Mouse (Mus musculus) neural tube, embryonic 13.5 days (tissue): Measurements from ENCODE around the gene Gpr162. TPM values are rescaled to one million over a fixed set of nuclear protein-coding genes. Genes with fewer than 3 reads are reported as not detected.

Experiments used
- ATAC-seq: fragments of 200-750 bp; cut with Nextera tagmentation; 2 replicates; pipeline ENCODE4 v1.8.0; 2017; ENCODE audit warnings: low read depth, mild to moderate bottlenecking, moderate TSS enrichment, moderate library complexity
- H3K27ac ChIP-seq: fragments of 300-500 bp; sonication (generic); replicated peaks from 2 replicates; pipeline ENCODE4 v1.5.1; 2015; ENCODE audit warnings: moderate library complexity, mild to moderate bottlenecking, inconsistent platforms
- H3K27me3 ChIP-seq: fragments of 300-500 bp; sonication (generic); 2 replicates; pipeline ENCODE4 v1.6.1; 2015; ENCODE audit warnings: mild to moderate bottlenecking, inconsistent platforms
- H3K36me3 ChIP-seq: fragments of 300-500 bp; sonication (generic); 2 replicates; pipeline ENCODE4 v1.6.1; 2015; ENCODE audit warnings: mild to moderate bottlenecking, inconsistent platforms
- H3K4me1 ChIP-seq: fragments of 300-500 bp; sonication (generic); replicated peaks from 2 replicates; pipeline ENCODE4 v1.6.1; 2015; ENCODE audit warnings: inconsistent platforms
- H3K4me2 ChIP-seq: fragments of 300-500 bp; sonication (generic); 2 replicates; pipeline ENCODE4 v1.6.1; 2015; ENCODE audit warnings: inconsistent platforms, mild to moderate bottlenecking, moderate library complexity
- H3K4me3 ChIP-seq: fragments of 300-500 bp; sonication (generic); 2 replicates; pipeline ENCODE4 v1.5.1; 2015; ENCODE audit warnings: mild to moderate bottlenecking, inconsistent platforms
- H3K9ac ChIP-seq: fragments of 300-500 bp; sonication (generic); 2 replicates; pipeline ENCODE4 v1.6.1; 2015; ENCODE audit warnings: moderate library complexity, mild to moderate bottlenecking, inconsistent platforms
- H3K9me3 ChIP-seq: fragments of 300-500 bp; sonication (generic); 2 replicates; pipeline ENCODE4 v1.6.1; 2016; ENCODE audit warnings: inconsistent platforms
- WGBS: fragments of 180-500 bp; shearing (Covaris S2); methylation state at CpG from one replicate; pipeline ENCODE4 v1.1.7; 2015; 5-methylcytosine and 5-hydroxymethylcytosine counted together
- polyA plus RNA-seq: library from polyadenylated mRNA; unstranded; fragments of >200 nt; fragmentation: Nextera tagmentation; extraction: Ambion mirVana; gene quantifications from 2 replicates; pipeline ENCODE4 v1.2.1, GENCODE M21; 2015

The Gpr162 gene
- polyA plus RNA-seq, 1 experiment from 2014 or later = 22.4 TPM

- ATAC-seq = peak; percentile 91
- Histone ChIP-seq H3K4me1 (peaks cover 58% of the 10 kb centered on the region), H3K27ac (peak within 1 kb of the TSS; percentile 99), H3K4me2 (peak within 1 kb of the TSS; percentile 78), H3K4me3 (peak within 1 kb of the TSS; percentile 73), H3K9ac (peak within 1 kb of the TSS; percentile 96), H3K27me3 (peaks cover 8% of the 10 kb centered on the region; the same call in 1 of the 2 replicates), H3K9me3 (no peaks in the 10 kb centered on the region), H3K36me3 (peaks cover 38% of the 10 kb centered on the region)
- under 1% methylated on average over 68 of the region's 86 CpGs for WGBS
These were observed 6.6 kb downstream of the Gpr162 start, which contains the start of gene P3h3 for GRCm38 (mm10) chr6:124856916-124857839. Gene P3h3, minus strand, starts transcription at chr6:124857752.

- peaks cover 8% of the 10 kb centered on the region; the same call in 1 of the 2 replicates for H3K27me3 ChIP-seq
- H3K9ac ChIP-seq = peak overlapping the region; percentile 96
- H3K9me3 ChIP-seq = no peaks in the 10 kb centered on the region
- H3K4me2 ChIP-seq = peak overlapping the region; percentile 78
- peak overlapping the region; percentile 73 for H3K4me3 ChIP-seq
- peak overlapping the region; percentile 99 for H3K27ac ChIP-seq
- peak; percentile 73 for ATAC-seq
- H3K36me3 ChIP-seq = peaks cover 42% of the 10 kb centered on the region
- peaks cover 50% of the 10 kb centered on the region for H3K4me1 ChIP-seq
- 10% methylated on average over 14 of the region's 14 CpGs for WGBS
These were observed 7.5 kb downstream of the Gpr162 start for GRCm38 (mm10) chr6:124856321-124856720.

GRCm38 (mm10) chr6:124854647-124855046 lies 9.1 kb downstream of the Gpr162 start:
- Histone ChIP-seq H3K27ac (no peak overlapping the region), H3K4me3 (no peak overlapping the region), H3K4me1 (peaks cover 33% of the 10 kb centered on the region), H3K4me2 (no peak overlapping the region), H3K9ac (no peak overlapping the region), H3K36me3 (peaks cover 44% of the 10 kb centered on the region), H3K27me3 (peaks cover 8% of the 10 kb centered on the region; the same call in 1 of the 2 replicates), H3K9me3 (no peaks in the 10 kb centered on the region)
- 82% methylated on average over 12 of the region's 12 CpGs for WGBS
- ATAC-seq = no peak

DNA sequence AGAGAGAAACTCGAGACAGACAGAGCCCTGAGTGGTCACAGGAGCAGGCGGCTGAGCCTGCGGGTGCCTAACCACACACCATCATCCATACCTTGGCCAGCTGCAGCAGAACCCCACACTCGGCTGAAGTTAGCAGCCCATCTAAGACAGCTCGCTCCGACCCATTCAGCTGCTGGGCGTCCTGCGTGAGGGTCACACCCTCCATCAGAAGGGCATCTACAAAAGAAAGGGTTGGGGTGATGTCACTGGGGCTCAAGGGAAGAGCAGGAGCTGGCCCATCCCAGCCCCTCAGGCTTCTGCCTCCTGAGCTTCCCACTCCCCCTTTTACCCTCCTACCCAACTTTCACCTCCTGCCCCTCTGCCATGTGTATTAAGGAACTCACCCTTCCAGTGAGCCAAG lies 13.2 kb downstream of the Gpr162 start:
- Histone ChIP-seq H3K27ac (no peak overlapping the region), H3K36me3 (peaks cover 41% of the 10 kb centered on the region), H3K4me1 (peaks cover 8% of the 10 kb centered on the region), H3K4me2 (no peak overlapping the region), H3K27me3 (no peaks in the 10 kb centered on the region), H3K9me3 (no peaks in the 10 kb centered on the region), H3K9ac (no peak overlapping the region), H3K4me3 (no peak overlapping the region)
- no peak for ATAC-seq
- WGBS = 43% methylated on average over 8 of the region's 8 CpGs

- H3K4me3 ChIP-seq = no peak overlapping the region
- 7% methylated on average over 9 of the region's 9 CpGs for WGBS
- peak overlapping the region; percentile 27; the same call in 1 of the 2 replicates for H3K9ac ChIP-seq
- peak overlapping the region; percentile 67 for H3K27ac ChIP-seq
- peaks cover 34% of the 10 kb centered on the region; the same call in 1 of the 2 replicates for H3K36me3 ChIP-seq
- 0 out of 2 replicates have a peak, but pooled peaks cover 3% of the 10 kb centered on the region for H3K4me1 ChIP-seq
- ATAC-seq = peak; percentile 87
- no peaks in the 10 kb centered on the region for H3K9me3 ChIP-seq
- H3K27me3 ChIP-seq = no peaks in the 10 kb centered on the region
- H3K4me2 ChIP-seq = peak overlapping the region; percentile 15; the same call in 1 of the 2 replicates
These were observed 16.5 kb downstream of the Gpr162 start for GRCm38 (mm10) chr6:124847305-124847704.

GRCm38 (mm10) chr6:124840241-124841167 lies 23.3 kb downstream of the Gpr162 start, which contains the start of gene Gnb3:
Gene Gnb3, minus strand, starts transcription at chr6:124840275.
- H3K9ac ChIP-seq = peak within 1 kb of the TSS; percentile 49
- peaks cover 22% of the 10 kb centered on the region for H3K36me3 ChIP-seq
- no peak for ATAC-seq
- H3K4me3 ChIP-seq = no peak within 1 kb of the TSS
- peaks cover 19% of the 10 kb centered on the region for H3K4me1 ChIP-seq
- WGBS = 39% methylated on average over 15 of the region's 15 CpGs
- no peak within 1 kb of the TSS for H3K27ac ChIP-seq
- H3K27me3 ChIP-seq = no peaks in the 10 kb centered on the region
- no peak within 1 kb of the TSS for H3K4me2 ChIP-seq
- no peaks in the 10 kb centered on the region for H3K9me3 ChIP-seq

DNA sequence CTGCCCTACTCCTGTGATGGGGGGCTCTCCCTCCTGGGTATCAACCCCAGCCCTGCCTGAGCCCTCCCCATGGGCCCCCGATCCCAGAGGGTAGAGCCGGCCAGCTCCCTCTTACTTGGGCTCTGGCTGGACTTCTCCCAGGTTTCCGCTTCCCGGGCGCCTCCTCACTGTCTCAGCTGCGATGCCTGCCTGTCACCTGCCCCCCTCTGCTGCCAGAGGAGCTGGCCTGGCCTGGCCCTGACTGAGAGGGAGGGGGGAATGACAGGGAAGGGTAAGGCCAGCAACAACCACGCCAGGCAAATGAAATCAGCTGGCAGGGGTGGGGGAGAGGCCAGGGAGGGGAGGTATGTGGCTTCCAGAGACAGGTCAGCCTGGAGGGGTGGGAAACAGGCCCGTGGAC lies 24.0 kb downstream of the Gpr162 start:
- WGBS = 14% methylated on average over 8 of the region's 8 CpGs
- H3K9ac ChIP-seq = peak overlapping the region; percentile 49
- no peak; the same call in 1 of the 2 replicates for ATAC-seq
- peaks cover 23% of the 10 kb centered on the region for H3K4me1 ChIP-seq
- H3K4me2 ChIP-seq = no peak overlapping the region
- H3K9me3 ChIP-seq = no peaks in the 10 kb centered on the region
- no peak overlapping the region for H3K4me3 ChIP-seq
- no peak overlapping the region for H3K27ac ChIP-seq
- no peaks in the 10 kb centered on the region for H3K27me3 ChIP-seq
- peaks cover 15% of the 10 kb centered on the region for H3K36me3 ChIP-seq

- Histone ChIP-seq H3K27me3 (no peaks in the 10 kb centered on the region), H3K4me2 (no peak overlapping the region), H3K9me3 (no peaks in the 10 kb centered on the region), H3K9ac (no peak overlapping the region), H3K36me3 (peaks cover 20% of the 10 kb centered on the region), H3K4me3 (no peak overlapping the region), H3K4me1 (peaks cover 23% of the 10 kb centered on the region), H3K27ac (no peak overlapping the region)
- no peak for ATAC-seq
- WGBS = 89% methylated on average over 7 of the region's 7 CpGs
These were observed 27.4 kb downstream of the Gpr162 start for GRCm38 (mm10) chr6:124836411-124836810.

DNA sequence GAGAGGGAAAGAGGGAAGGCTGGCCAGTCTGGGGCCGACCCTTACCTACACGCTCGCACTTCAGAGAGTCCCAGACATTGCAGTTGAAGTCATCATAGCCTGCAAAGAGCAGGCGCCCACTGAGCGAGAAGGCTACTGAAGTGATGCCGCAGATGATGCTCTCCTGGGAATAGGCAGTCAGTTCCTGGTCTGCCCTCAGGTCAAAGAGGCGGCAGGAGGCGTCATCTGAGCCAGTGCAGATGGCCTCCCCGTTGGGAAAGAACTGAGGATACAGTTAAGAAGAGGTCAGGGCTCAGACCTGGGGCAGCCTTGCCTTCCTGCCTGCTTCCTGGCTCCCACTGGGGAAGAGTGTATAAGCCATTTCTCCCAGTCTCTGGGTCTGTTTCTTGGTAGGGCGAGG lies 28.3 kb downstream of the Gpr162 start:
- H3K27me3 ChIP-seq = no peaks in the 10 kb centered on the region
- no peaks in the 10 kb centered on the region for H3K9me3 ChIP-seq
- WGBS = 53% methylated on average over 10 of the region's 10 CpGs
- H3K27ac ChIP-seq = no peak overlapping the region
- no peak overlapping the region for H3K4me3 ChIP-seq
- H3K4me1 ChIP-seq = peaks cover 29% of the 10 kb centered on the region
- no peak overlapping the region for H3K4me2 ChIP-seq
- H3K36me3 ChIP-seq = peaks cover 14% of the 10 kb centered on the region; the same call in 1 of the 2 replicates
- H3K9ac ChIP-seq = 0 out of 2 replicates have a peak overlapping the region, but pooled peaks have one; percentile 8
- ATAC-seq = no peak

GRCm38 (mm10) chr6:124834512-124835081 lies 29.2 kb downstream of the Gpr162 start:
- Histone ChIP-seq H3K4me1 (peaks cover 25% of the 10 kb centered on the region), H3K27ac (no peak overlapping the region; the same call in 1 of the 2 replicates), H3K9me3 (no peaks in the 10 kb centered on the region), H3K9ac (no peak overlapping the region), H3K27me3 (no peaks in the 10 kb centered on the region), H3K4me2 (no peak overlapping the region), H3K4me3 (no peak overlapping the region), H3K36me3 (peaks cover 14% of the 10 kb centered on the region; the same call in 1 of the 2 replicates)
- 86% methylated on average over 6 of the region's 6 CpGs for WGBS
- no peak for ATAC-seq

- Histone ChIP-seq H3K36me3 (peaks cover 14% of the 10 kb centered on the region; the same call in 1 of the 2 replicates), H3K27ac (no peak overlapping the region), H3K4me3 (no peak overlapping the region), H3K4me1 (peaks cover 34% of the 10 kb centered on the region), H3K9me3 (no peaks in the 10 kb centered on the region), H3K9ac (no peak overlapping the region), H3K4me2 (no peak overlapping the region), H3K27me3 (no peaks in the 10 kb centered on the region)
- WGBS = 96% methylated on average over 8 of the region's 8 CpGs
- no peak for ATAC-seq
These were observed 32.1 kb downstream of the Gpr162 start for GRCm38 (mm10) chr6:124831649-124832048.
